Mouse (Mus musculus) heart, postnatal 0 days (tissue): ENCODE results near the gene Efcab6.

Source experiments
- CTCF ChIP-seq: IDR thresholded peaks from 2 replicates; pipeline ENCODE4 v1.5.1; 2016; ENCODE audit warnings: antibody characterized with exemption, control low read depth, low read depth
- EP300 ChIP-seq: IDR thresholded peaks from 2 replicates; pipeline ENCODE4 v1.6.1; 2016; ENCODE audit warnings: antibody characterized with exemption, low read depth

DNA sequence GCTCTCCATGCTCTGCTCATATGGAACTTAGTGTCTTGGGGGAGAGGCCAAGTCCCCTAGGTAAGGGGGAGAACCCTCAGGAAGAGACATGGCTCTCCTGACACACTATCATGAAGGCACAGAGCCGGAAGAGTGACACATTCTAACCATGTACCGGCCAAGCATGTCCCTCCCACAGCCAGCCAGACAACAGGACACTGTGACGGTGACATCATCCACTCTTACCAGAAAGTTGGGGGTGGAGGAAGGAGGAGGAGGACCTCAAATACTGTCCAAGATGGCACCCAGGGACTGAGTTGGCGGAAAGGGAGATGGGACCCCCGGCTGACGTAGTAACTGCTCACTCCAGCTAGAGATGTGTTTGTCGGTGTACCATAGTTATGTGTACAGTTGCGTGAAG lies 181.4 kb downstream of the Efcab6 start:
- TF ChIP-seq CTCF (no peak), EP300 (no peak)
